Mouse (Mus musculus) heart, embryonic 12.5 days (tissue): ENCODE measurements around the gene Pycr1. TPM values are rescaled to one million over a fixed set of nuclear protein-coding genes. Genes with fewer than 3 reads are reported as not detected.

Experiments used
- ATAC-seq: fragments of 200-750 bp; cut with Nextera tagmentation; 2 replicates; pipeline ENCODE4 v1.8.0; 2017; ENCODE audit warnings: moderate TSS enrichment, moderate library complexity; ENCODE audit not compliant: insufficient number of reproducible peaks, low FRiP score
- H3K27ac ChIP-seq: fragments of 300-500 bp; sonication (generic); 2 replicates; pipeline ENCODE4 v1.5.1; 2016; ENCODE audit warnings: mild to moderate bottlenecking, moderate library complexity; ENCODE audit not compliant: poor library complexity, severe bottlenecking
- H3K27me3 ChIP-seq: fragments of 300-500 bp; sonication (generic); replicated peaks from 2 replicates; pipeline ENCODE4 v1.6.1; 2016; ENCODE audit warnings: mild to moderate bottlenecking, moderate library complexity
- H3K36me3 ChIP-seq: fragments of 300-500 bp; sonication (generic); 2 replicates; pipeline ENCODE4 v1.6.1; 2016; ENCODE audit warnings: mild to moderate bottlenecking, moderate library complexity
- H3K4me1 ChIP-seq: fragments of 300-500 bp; sonication (generic); replicated peaks from 2 replicates; pipeline ENCODE4 v1.6.1; 2016; ENCODE audit warnings: mild to moderate bottlenecking
- H3K4me2 ChIP-seq: fragments of 300-500 bp; sonication (generic); 2 replicates; pipeline ENCODE4 v1.6.1; 2016; ENCODE audit warnings: mild to moderate bottlenecking, moderate library complexity
- H3K4me3 ChIP-seq: fragments of 300-500 bp; sonication (generic); 2 replicates; pipeline ENCODE4 v1.5.1; 2016; ENCODE audit warnings: mild to moderate bottlenecking
- H3K9ac ChIP-seq: fragments of 300-500 bp; sonication (generic); 2 replicates; pipeline ENCODE4 v1.6.1; 2016; ENCODE audit warnings: mild to moderate bottlenecking, moderate library complexity
- H3K9me3 ChIP-seq: fragments of 300-500 bp; sonication (generic); replicated peaks from 2 replicates; pipeline ENCODE4 v1.6.1; 2016; ENCODE audit warnings: mild to moderate bottlenecking, moderate library complexity
- WGBS: fragments of 180-500 bp; shearing (Covaris S2); methylation state at CpG from one replicate; pipeline ENCODE4 v1.1.7; 2016; 5-methylcytosine and 5-hydroxymethylcytosine counted together
- polyA plus RNA-seq: library from polyadenylated mRNA; unstranded; fragments of >200 nt; fragmentation: Nextera tagmentation; extraction: Ambion mirVana; gene quantifications from 2 replicates; pipeline ENCODE4 v1.2.1, GENCODE M21; 2016

Pycr1 gene
- polyA plus RNA-seq, 1 experiment from 2014 or later: 23.9 TPM

DNA sequence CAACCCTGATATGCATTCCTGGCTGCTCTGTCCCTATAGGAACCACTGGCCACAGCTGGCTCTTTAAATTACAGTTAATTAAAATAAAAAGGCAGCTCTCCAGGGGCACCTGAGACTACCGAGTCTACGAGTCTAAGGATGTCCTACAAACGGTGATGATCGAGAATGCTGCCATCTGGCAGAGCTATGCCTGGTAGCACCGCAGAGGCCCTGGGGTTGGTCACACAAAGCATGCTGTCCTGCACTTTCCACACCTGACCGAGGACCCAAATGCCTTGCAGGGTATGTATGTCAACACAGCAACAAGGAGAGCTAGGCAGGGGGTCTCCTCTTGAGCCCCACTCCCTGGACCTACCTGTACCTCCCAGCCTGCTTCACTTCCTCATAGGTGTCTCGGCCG is 29.6 kb downstream of the Pycr1 start:
- 83% methylated on average over 8 of the region's 8 CpGs for WGBS

DNA sequence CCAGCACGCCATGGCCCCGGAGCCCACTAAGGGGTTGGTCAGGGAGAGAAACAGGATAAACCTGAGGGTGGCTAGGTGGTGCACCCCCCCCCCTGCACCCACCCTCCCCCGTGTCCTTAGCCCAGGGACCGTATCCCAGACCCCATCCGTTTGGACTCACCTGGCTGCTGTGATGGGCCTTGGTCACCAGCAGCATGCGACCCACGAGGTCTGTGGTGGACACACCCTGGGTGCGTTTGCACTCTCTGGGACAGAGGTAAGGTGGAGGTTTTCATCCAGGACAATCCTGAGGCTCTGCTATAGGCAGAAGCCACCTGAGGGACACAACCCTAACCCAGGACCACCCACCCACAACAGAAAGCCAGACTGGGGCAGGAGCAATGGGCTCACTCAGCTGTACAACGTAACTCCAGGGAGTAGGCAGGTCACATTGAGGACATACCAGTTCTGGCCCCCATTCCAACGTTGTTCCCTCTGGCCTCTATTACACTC is 30.0 kb downstream of the Pycr1 start:
- H3K27me3 ChIP-seq: no peaks in the 10 kb centered on the region; the same call in 1 of the 2 replicates
- H3K4me2 ChIP-seq: no peak overlapping the region
- no peaks in the 10 kb centered on the region for H3K9me3 ChIP-seq
- H3K27ac ChIP-seq: no peak overlapping the region
- H3K36me3 ChIP-seq: peaks cover 63% of the 10 kb centered on the region
- H3K9ac ChIP-seq: no peak overlapping the region
- ATAC-seq: no peak
- no peak overlapping the region for H3K4me3 ChIP-seq
- WGBS: 86% methylated on average over 10 of the region's 10 CpGs
- peaks cover 41% of the 10 kb centered on the region for H3K4me1 ChIP-seq

More for the DNA sequence above, 29.6 kb downstream of the Pycr1 start:
- H3K9ac ChIP-seq: no peak overlapping the region
- H3K4me2 ChIP-seq: no peak overlapping the region
- no peaks in the 10 kb centered on the region; the same call in 1 of the 2 replicates for H3K27me3 ChIP-seq
- no peak overlapping the region for H3K27ac ChIP-seq
- no peak for ATAC-seq
- H3K4me1 ChIP-seq: peaks cover 36% of the 10 kb centered on the region
- H3K4me3 ChIP-seq: no peak overlapping the region
- H3K36me3 ChIP-seq: peaks cover 67% of the 10 kb centered on the region
- H3K9me3 ChIP-seq: no peaks in the 10 kb centered on the region

DNA sequence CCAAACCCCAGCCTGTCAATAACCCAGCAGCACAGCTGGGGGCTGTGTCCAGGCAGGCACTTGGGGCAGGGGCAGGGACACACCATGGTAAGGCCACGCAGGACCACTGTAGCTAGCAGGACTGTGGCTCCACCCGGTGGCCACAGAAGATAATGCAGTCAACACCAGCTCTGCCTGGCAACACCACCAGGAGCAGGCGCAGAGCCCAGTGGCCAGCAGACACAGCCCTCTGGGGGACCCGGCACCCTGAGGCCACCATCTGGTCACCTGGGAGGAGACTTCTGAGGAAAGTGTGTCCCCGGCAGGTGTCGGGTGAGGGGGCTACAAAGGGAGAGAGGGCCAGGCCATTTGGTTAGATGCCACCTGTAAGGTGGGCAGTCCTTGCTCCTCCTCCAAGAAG is 30.8 kb downstream of the Pycr1 start:
- Histone ChIP-seq H3K9me3 (no peaks in the 10 kb centered on the region), H3K9ac (no peak overlapping the region), H3K27me3 (no peaks in the 10 kb centered on the region; the same call in 1 of the 2 replicates), H3K4me1 (peaks cover 42% of the 10 kb centered on the region), H3K4me2 (no peak overlapping the region), H3K27ac (no peak overlapping the region), H3K4me3 (no peak overlapping the region), H3K36me3 (peaks cover 58% of the 10 kb centered on the region)
- 42% methylated on average over 6 of the region's 6 CpGs for WGBS
- no peak for ATAC-seq

- Histone ChIP-seq H3K4me1 (peaks cover 39% of the 10 kb centered on the region), H3K4me3 (no peak overlapping the region), H3K9ac (no peak overlapping the region), H3K4me2 (no peak overlapping the region), H3K36me3 (peaks cover 70% of the 10 kb centered on the region), H3K9me3 (no peaks in the 10 kb centered on the region), H3K27ac (no peak overlapping the region), H3K27me3 (no peaks in the 10 kb centered on the region; the same call in 1 of the 2 replicates)
- ATAC-seq: no peak
- 83% methylated on average over 9 of the region's 9 CpGs for WGBS
These were observed 33.0 kb downstream of the Pycr1 start for GRCm38 (mm10) chr11:120610477-120611046.

- peak overlapping the region; percentile 56 for H3K27ac ChIP-seq
- 35% methylated on average over 8 of the region's 8 CpGs for WGBS
- H3K9ac ChIP-seq: peak overlapping the region; percentile 70; the same call in 1 of the 2 replicates
- H3K36me3 ChIP-seq: peaks cover 72% of the 10 kb centered on the region
- H3K9me3 ChIP-seq: no peaks in the 10 kb centered on the region
- peak; percentile 66 for ATAC-seq
- H3K4me1 ChIP-seq: peaks cover 33% of the 10 kb centered on the region
- peak overlapping the region; percentile 43; the same call in 1 of the 2 replicates for H3K4me3 ChIP-seq
- H3K27me3 ChIP-seq: no peaks in the 10 kb centered on the region; the same call in 1 of the 2 replicates
- H3K4me2 ChIP-seq: peak overlapping the region; percentile 70
These were observed 34.3 kb downstream of the Pycr1 start for GRCm38 (mm10) chr11:120609250-120609649.

DNA sequence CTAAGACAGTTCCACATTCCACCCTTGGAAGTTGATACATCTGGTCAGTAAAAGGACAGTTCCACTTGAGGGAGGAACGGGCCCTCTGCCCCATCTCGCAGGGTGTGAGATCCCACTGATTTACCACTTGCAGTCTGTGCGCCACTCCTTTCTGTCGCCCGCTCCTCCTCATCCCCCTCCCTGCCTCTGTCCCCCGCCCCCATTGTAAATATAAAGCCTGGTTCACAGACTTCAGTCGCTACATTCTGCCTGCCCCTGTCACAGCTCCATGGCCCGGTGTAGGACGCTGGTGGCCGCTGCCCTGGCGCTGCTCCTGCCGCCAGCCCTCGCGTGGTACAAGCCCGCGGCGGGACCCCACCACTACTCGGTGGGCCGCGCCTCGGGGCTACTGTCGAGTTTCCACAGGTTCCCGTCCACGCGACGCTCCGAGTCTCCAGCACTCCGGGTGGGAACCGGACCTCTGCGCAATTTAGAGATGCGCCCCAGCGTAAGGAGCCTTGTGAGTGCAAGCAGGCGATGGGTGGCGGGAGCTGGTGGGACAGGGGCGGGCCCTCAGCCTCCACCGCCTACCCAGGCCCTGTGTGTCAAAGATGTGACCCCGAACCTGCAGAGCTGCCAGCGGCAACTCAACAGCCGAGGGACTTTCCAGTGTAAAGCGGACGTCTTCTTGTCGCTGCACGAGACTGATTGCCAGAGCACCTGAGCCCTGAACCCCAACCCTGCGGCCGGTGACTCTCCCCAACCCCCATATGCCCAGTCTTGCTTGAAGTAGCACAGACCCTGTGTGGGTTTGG is 35.1 kb downstream of the Pycr1 start, which contains the start of gene Npb:
TSS of gene Npb (plus strand) at position 237 of the 794 bp plus-strand sequence.
- Histone ChIP-seq H3K4me2 (peak within 1 kb of the TSS; percentile 70), H3K9me3 (no peaks in the 10 kb centered on the region), H3K36me3 (peaks cover 72% of the 10 kb centered on the region), H3K4me1 (peaks cover 33% of the 10 kb centered on the region), H3K27me3 (no peaks in the 10 kb centered on the region; the same call in 1 of the 2 replicates), H3K27ac (peak within 1 kb of the TSS; percentile 56), H3K4me3 (peak within 1 kb of the TSS; percentile 43), H3K9ac (peak within 1 kb of the TSS; percentile 70)
- WGBS: 6% methylated on average over 45 of the region's 45 CpGs
- ATAC-seq: no peak

DNA sequence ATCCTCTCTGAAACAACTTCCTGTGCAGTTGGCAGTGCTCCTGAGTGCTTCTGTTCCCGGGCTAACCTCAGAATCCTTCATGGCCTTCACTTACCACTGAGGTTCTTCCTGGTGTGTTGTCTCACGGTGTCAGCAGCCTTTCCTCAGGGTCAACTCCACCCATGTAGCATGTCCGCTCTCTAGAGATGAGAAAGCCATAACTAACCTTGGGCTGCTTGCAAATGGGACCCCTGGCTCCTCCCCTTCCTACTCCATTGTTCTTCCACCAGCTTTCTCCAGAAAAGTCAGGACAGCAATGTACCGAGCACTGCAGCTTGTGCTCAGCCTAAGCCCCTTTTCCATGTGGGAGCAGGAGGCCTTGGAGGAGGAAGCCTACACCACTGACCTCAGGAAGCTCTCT is 36.8 kb downstream of the Pycr1 start:
- no peaks in the 10 kb centered on the region; the same call in 1 of the 2 replicates for H3K27me3 ChIP-seq
- no peaks in the 10 kb centered on the region for H3K9me3 ChIP-seq
- peaks cover 72% of the 10 kb centered on the region for H3K36me3 ChIP-seq
- H3K27ac ChIP-seq: no peak overlapping the region
- H3K9ac ChIP-seq: no peak overlapping the region
- WGBS: 72% methylated on average over 4 of the region's 4 CpGs
- ATAC-seq: no peak
- no peak overlapping the region for H3K4me2 ChIP-seq
- no peak overlapping the region for H3K4me3 ChIP-seq
- peaks cover 33% of the 10 kb centered on the region for H3K4me1 ChIP-seq

DNA sequence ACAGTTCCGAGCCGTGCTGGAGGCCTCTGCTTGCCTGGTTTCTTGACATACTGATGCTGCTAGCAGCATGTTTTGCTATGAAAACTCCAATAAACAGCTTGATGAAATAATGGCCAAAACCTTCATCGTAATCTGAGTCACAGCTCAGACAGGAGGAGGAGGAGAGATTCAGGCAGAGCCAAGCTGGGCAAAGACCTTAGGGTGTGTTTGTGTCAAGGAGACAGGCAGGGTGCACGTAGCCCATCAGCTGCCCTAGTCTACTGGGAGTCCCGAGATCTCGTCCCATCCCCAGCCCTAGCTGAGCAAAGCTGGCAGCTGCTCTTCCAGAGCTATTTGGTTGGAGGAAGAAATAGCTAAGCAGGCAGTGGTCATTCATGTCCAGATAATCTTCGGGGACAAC is 37.9 kb downstream of the Pycr1 start:
- Histone ChIP-seq H3K4me2 (no peak overlapping the region), H3K4me1 (peaks cover 33% of the 10 kb centered on the region), H3K36me3 (peaks cover 68% of the 10 kb centered on the region), H3K27me3 (no peaks in the 10 kb centered on the region; the same call in 1 of the 2 replicates), H3K9ac (no peak overlapping the region), H3K9me3 (no peaks in the 10 kb centered on the region), H3K27ac (no peak overlapping the region), H3K4me3 (no peak overlapping the region)
- WGBS: 82% methylated on average over 7 of the region's 7 CpGs
- ATAC-seq: no peak

- H3K9me3 ChIP-seq: no peaks in the 10 kb centered on the region
- H3K4me3 ChIP-seq: no peak overlapping the region
- H3K27me3 ChIP-seq: no peaks in the 10 kb centered on the region
- H3K9ac ChIP-seq: no peak overlapping the region
- H3K4me1 ChIP-seq: peaks cover 27% of the 10 kb centered on the region
- H3K4me2 ChIP-seq: no peak overlapping the region
- WGBS: 80% methylated on average over 2 of the region's 2 CpGs
- peaks cover 62% of the 10 kb centered on the region for H3K36me3 ChIP-seq
- no peak overlapping the region for H3K27ac ChIP-seq
- no peak for ATAC-seq
These were observed 40.0 kb downstream of the Pycr1 start for GRCm38 (mm10) chr11:120603545-120603944.

- Histone ChIP-seq H3K9me3 (no peaks in the 10 kb centered on the region), H3K36me3 (peaks cover 65% of the 10 kb centered on the region), H3K27me3 (no peaks in the 10 kb centered on the region), H3K4me3 (no peak overlapping the region), H3K9ac (no peak overlapping the region), H3K4me1 (peaks cover 23% of the 10 kb centered on the region), H3K4me2 (no peak overlapping the region), H3K27ac (no peak overlapping the region)
- WGBS: 90% methylated on average over 3 of the region's 3 CpGs
- no peak for ATAC-seq
These were observed 42.9 kb downstream of the Pycr1 start for GRCm38 (mm10) chr11:120600716-120601115.

- peak overlapping the region; percentile 100 for H3K9ac ChIP-seq
- H3K4me3 ChIP-seq: peak overlapping the region; percentile 100
- no peaks in the 10 kb centered on the region for H3K27me3 ChIP-seq
- no peaks in the 10 kb centered on the region for H3K9me3 ChIP-seq
- ATAC-seq: no peak
- peak overlapping the region; percentile 100 for H3K4me2 ChIP-seq
- H3K4me1 ChIP-seq: peaks cover 24% of the 10 kb centered on the region
- H3K36me3 ChIP-seq: peaks cover 64% of the 10 kb centered on the region
- 45% methylated on average over 17 of the region's 17 CpGs for WGBS
- H3K27ac ChIP-seq: peak overlapping the region; percentile 69
These were observed 44.5 kb downstream of the Pycr1 start for GRCm38 (mm10) chr11:120598990-120599549.
